Mouse (Mus musculus) right cerebral cortex, postnatal 10 days (tissue): ENCODE data around the gene Gm1993.
"Not testable (repeated sequence)": the region's sequence is repeated elsewhere in the genome, so short reads cannot be mapped to it uniquely, and the experiment has no call there.

Experiments used
- DNase-seq, 2 experiments: peaks; one replicate each; pipeline ENCODE4 v3.0.0; 2021; ENCODE audit warnings: low spot score in 2 of 2

The Gm1993 gene

DNA sequence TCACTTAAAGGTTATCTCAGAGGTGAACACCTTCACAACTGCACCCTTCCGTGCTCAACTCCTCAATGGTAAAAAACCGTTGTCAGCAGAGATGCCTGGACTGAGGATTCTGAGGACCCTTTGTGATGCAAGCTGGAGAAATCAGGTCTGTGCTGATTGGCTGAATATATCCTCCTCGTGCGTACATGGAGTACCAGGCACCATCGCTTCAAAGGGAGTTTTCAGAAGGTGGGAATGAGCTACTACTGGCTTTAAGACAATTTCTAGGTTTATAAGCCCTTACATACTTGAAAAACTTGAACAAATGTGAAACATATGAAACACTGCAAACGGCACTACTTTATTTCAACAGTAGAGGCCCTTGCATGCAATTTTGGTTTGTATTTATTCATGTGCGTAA, at the start of gene Gm1993:
Gm1993 (minus strand) TSS at position 101 of the 400 bp plus-strand sequence.
- DNase-seq: not testable (repeated sequence)
